Mouse (Mus musculus) gastrocnemius, postnatal 10 days (tissue): Measurements from ENCODE around the gene Gm13420. TPM values are rescaled to one million over a fixed set of nuclear protein-coding genes. Genes with fewer than 3 reads are reported as not detected.

Source experiments
- DNase-seq: peaks from one replicate; pipeline ENCODE4 v3.0.0; 2021; ENCODE audit warnings: mixed read lengths
- total RNA-seq, 2 experiments: library from RNA; stranded (reverse); gene quantifications; 2 replicates each; pipeline ENCODE4 v1.2.3; 2021

Gm13420 gene
- total RNA-seq, 2 experiments from 2014 or later, result not detected

DNA sequence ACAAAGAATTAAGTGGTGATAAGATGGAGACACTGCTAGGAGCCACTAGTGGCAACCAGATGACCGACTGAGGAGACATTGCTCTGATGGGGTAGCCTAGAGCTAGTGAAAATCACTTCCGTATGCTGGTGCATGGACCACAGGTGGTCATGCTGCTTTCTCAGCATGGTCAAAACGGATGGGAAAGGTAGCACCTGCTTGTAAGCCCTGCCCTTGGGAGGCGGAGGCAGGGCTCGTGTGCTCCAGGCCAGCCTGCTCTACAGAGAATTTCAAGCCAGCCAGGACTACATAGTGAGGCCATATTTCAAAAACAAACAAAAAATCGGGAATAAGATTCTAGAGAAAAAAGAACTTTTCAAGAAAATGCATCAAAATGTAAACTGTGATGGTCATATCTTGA lies 50.1 kb downstream of the Gm13420 start:
- DNase-seq, result no peak

GRCm38 (mm10) chr2:29700898-29701297 lies 50.6 kb downstream of the Gm13420 start:
- no peak for DNase-seq

GRCm38 (mm10) chr2:29698421-29699290 lies 52.8 kb downstream of the Gm13420 start:
- DNase-seq, result no peak

- DNase-seq, result no peak
Measured at GRCm38 (mm10) chr2:29696207-29696800, 55.2 kb downstream of the Gm13420 start.

Other genes starting within 250 kb of the Gm13420 start
- 10 to 100 TPM; 90.9 to 92.2 TPM for gene Rapgef1, start 132.0 kb downstream of the Gm13420 start, total RNA-seq
- not detected for gene Gm13547, start 7.6 kb upstream of the Gm13420 start, total RNA-seq
- gene Coq4, start 35.8 kb upstream of the Gm13420 start, total RNA-seq, result 1 to 10 TPM; 8.0 to 8.7 TPM
- gene Trub2, start 36.8 kb upstream of the Gm13420 start, total RNA-seq, result 10 to 100 TPM; 24.7 to 36.5 TPM
- gene Slc27a4, start 50.9 kb upstream of the Gm13420 start, total RNA-seq, result 10 to 100 TPM; 10.6 to 11.2 TPM
- 10 to 100 TPM; 25.4 to 28.6 TPM for gene Urm1, start 68.4 kb upstream of the Gm13420 start, total RNA-seq
- 10 to 100 TPM; 28.3 to 39.0 TPM for gene Cercam, start 117.5 kb upstream of the Gm13420 start, total RNA-seq
- gene Odf2, start 137.5 kb upstream of the Gm13420 start, total RNA-seq, result 10 to 100 TPM; 21.3 to 29.7 TPM
- gene Gle1, start 183.7 kb upstream of the Gm13420 start, total RNA-seq, result 10 to 100 TPM; 20.9 to 21.7 TPM
- gene Sptan1, start 213.9 kb upstream of the Gm13420 start, total RNA-seq, result 100 to 1,000 TPM; 103 to 127 TPM